Mouse (Mus musculus): Measurements from ENCODE around the gene Itga3. TPM values are rescaled to one million over a fixed set of nuclear protein-coding genes. Genes with fewer than 3 reads are reported as not detected.

Gene Itga3
- total RNA-seq, 2 experiments from 2014 or later, result 14.3 to 14.6 TPM

- intact Hi-C loops (cut with DNase I), result loop anchor here (2.0 kb wide), 1 partner anchor 27 kb away; no protein-coding TSS in a partner anchor
- peak; percentile 66 to 67 for DNase-seq
Observed at GRCm38 (mm10) chr11:95073835-95074234, 2.8 kb downstream of the Itga3 start.

- intact Hi-C loops (cut with DNase I), result no loop called here
- peak in 1 of 2 experiments; percentile 53 for DNase-seq
Observed at GRCm38 (mm10) chr11:95072804-95073203, 3.8 kb downstream of the Itga3 start.

GRCm38 (mm10) chr11:95072136-95072535 lies 4.5 kb downstream of the Itga3 start:
- intact Hi-C loops (cut with DNase I), result no loop called here
- no peak for DNase-seq

GRCm38 (mm10) chr11:95071266-95071665 lies 5.3 kb downstream of the Itga3 start:
- DNase-seq, result peak; percentile 84 to 85
- intact Hi-C loops (cut with DNase I), result no loop called here

- intact Hi-C loops (cut with DNase I), result no loop called here
- DNase-seq, result no peak
Observed at GRCm38 (mm10) chr11:95070140-95071107, 6.2 kb downstream of the Itga3 start.

GRCm38 (mm10) chr11:95069226-95069957 lies 7.2 kb downstream of the Itga3 start:
- intact Hi-C loops (cut with DNase I), result no loop called here
- no peak for DNase-seq

GRCm38 (mm10) chr11:95056768-95057501 lies 19.7 kb downstream of the Itga3 start:
- intact Hi-C loops (cut with DNase I), result no loop called here
- peak in 1 of 2 experiments; percentile 19 for DNase-seq

GRCm38 (mm10) chr11:95053062-95053461 lies 23.5 kb downstream of the Itga3 start:
- intact Hi-C loops (cut with DNase I), result no loop called here
- peak in 1 of 2 experiments; percentile 20 for DNase-seq

- peak; percentile 69 to 80 for DNase-seq
- intact Hi-C loops (cut with DNase I), result loop anchor here (1.0 to 10.0 kb wide), 4 partner anchors 28 to 208 kb away; no protein-coding TSS in a partner anchor
Observed at GRCm38 (mm10) chr11:95046980-95047680, 29.5 kb downstream of the Itga3 start.

GRCm38 (mm10) chr11:95044185-95044870 lies 32.3 kb downstream of the Itga3 start:
- intact Hi-C loops (cut with DNase I), result loop anchor here (5.0 to 10.0 kb wide), 2 partner anchors 67 to 210 kb away; partner anchors contain the start of gene Sgca
- no peak for DNase-seq

- intact Hi-C loops (cut with DNase I), result loop anchor here (2.0 to 10.0 kb wide), 3 partner anchors 66 to 211 kb away; partner anchors contain the start of gene Sgca
- DNase-seq, result no peak
Observed at GRCm38 (mm10) chr11:95043608-95044007, 33.0 kb downstream of the Itga3 start.

- intact Hi-C loops (cut with DNase I), result loop anchor here (2.0 to 10.0 kb wide), 3 partner anchors 66 to 212 kb away; partner anchors contain the start of gene Sgca
- no peak for DNase-seq
Observed at GRCm38 (mm10) chr11:95043060-95043459, 33.5 kb downstream of the Itga3 start.

GRCm38 (mm10) chr11:95042096-95042495 lies 34.5 kb downstream of the Itga3 start:
- peak; percentile 87 to 90 for DNase-seq
- intact Hi-C loops (cut with DNase I), result loop anchor here (2.0 to 10.0 kb wide), 3 partner anchors 65 to 213 kb away; partner anchors contain the start of gene Sgca

- intact Hi-C loops (cut with DNase I), result loop anchor here (5.0 to 10.0 kb wide), 2 partner anchors 64 to 214 kb away; partner anchors contain the start of gene Sgca
- peak; percentile 97 to 98 for DNase-seq
Observed at GRCm38 (mm10) chr11:95041139-95041609, 35.4 kb downstream of the Itga3 start, which contains the start of gene Pdk2. TSS of gene Pdk2 (minus strand) at chr11:95041354.

GRCm38 (mm10) chr11:95040491-95041138 lies 36.0 kb downstream of the Itga3 start:
- DNase-seq, result peak; percentile 90 to 92
- intact Hi-C loops (cut with DNase I), result loop anchor here (5.0 to 10.0 kb wide), 2 partner anchors 63 to 214 kb away; partner anchors contain the start of gene Sgca

- no peak for DNase-seq
- intact Hi-C loops (cut with DNase I), result loop anchor here (5.0 to 10.0 kb wide), 2 partner anchors 62 to 215 kb away; partner anchors contain the start of gene Sgca
Observed at GRCm38 (mm10) chr11:95039766-95040165, 36.8 kb downstream of the Itga3 start.

- no peak for DNase-seq
- intact Hi-C loops (cut with DNase I), result no loop called here
Observed at GRCm38 (mm10) chr11:95038818-95039655, 37.6 kb downstream of the Itga3 start.
